Mouse (Mus musculus): Measurements from ENCODE around the gene 4632433K11Rik.
"Not testable (repeated sequence)": the region's sequence is repeated elsewhere in the genome, so short reads cannot be mapped to it uniquely, and the experiment has no call there.

The 4632433K11Rik gene

DNA sequence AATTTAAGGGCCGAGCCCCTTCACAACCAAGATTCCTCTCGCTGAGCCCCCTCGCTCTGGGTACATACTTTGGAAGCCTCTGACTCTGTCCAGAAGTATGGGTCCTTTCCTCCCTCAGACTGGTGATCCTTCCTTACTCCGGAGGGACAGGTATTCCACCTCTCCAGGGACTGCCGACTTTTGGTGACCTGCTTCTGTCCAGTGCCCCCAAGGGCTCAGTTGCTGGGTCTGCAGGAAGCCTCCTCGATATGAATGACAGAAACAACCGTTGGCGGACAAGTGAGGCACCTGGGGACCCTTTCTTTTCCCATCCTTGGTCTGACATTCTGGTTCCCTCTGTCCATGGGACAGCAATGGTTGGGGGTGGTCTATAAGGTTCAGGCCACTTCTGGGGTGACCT lies 23.5 kb downstream of the 4632433K11Rik start:
- no peak for DNase-seq

DNA sequence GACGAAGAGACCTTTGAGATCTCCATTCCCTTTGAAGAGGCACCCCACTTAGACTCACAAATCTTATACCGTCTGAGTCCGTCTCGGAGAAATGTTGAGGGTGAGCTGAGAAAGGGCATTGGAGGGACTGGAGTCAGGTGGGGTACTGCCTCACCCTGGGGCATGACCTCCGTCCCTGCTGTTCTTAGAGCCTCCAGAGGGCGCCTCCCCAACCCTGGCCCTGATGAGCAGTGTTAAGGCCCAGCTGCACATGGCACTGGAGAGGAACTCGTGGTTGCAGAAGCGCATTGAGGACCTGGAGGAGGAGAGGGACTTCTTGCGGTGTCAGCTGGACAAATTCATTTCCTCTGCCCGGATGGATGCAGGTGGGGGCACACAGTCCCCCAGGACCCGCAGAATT lies 23.9 kb downstream of the 4632433K11Rik start:
- DNase-seq: peak; percentile 34

DNA sequence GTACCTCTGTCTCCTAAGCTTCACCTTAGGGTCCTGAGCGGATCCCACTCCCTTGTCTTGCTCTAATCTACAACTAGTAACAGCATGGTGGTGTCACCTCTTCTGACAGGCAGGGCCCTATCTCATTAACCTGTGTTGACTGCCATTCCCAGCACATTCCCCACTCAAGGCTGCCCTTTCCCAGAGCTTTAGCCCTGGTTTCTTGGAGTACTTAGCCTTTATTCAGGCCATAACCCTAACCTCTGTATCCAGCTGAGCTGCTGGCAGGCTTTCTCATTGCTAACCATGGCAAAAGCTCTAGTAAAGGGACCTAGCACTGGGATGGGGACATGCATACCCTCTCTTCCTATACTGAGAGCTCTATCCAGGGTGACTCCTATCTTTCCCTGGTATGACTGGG lies 24.7 kb downstream of the 4632433K11Rik start:
- no peak for DNase-seq

DNA sequence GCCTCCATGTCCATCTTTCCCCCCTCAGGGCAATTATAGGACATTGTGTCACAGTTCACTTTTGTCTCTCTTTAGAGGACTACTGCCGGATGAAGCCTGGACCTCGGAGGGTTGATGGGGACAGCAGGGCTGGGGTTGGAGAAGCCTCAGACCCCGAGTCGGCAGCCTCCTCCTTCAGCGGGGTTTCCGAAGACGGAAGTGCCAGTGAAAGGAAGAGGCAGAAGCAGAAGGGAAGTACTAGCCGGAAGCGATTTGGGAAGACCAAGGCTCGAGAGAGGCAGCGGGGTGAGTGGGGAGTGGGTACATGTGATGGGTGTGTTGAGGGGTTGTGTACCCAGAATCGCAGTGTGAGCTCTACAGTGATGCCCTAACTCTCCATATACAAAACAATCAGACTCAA lies 25.5 kb downstream of the 4632433K11Rik start:
- no peak for DNase-seq

DNA sequence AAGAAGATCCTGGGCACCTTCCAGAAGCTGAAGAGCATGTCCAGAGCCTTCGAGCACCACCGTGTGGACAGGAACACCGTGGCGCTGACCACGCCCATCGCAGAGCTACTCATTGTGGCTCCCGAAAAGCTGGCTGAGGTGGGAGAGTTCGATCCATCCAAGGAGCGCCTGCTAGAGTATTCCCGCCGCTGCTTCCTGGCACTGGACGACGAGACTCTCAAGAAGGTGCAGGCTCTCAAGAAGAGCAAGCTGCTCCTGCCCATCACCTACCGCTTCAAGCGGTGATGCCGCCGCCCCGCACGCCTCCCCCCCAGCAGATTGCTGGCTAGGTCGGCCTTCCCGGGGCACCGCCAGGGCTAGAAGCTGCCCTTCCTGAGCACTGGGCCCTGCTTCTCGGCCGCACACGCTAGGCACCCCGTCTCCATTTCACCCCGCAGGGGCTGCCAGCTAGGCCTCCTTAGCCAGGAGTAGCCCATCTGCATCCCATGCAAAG lies 26.4 kb downstream of the 4632433K11Rik start:
- DNase-seq: peak; percentile 87

DNA sequence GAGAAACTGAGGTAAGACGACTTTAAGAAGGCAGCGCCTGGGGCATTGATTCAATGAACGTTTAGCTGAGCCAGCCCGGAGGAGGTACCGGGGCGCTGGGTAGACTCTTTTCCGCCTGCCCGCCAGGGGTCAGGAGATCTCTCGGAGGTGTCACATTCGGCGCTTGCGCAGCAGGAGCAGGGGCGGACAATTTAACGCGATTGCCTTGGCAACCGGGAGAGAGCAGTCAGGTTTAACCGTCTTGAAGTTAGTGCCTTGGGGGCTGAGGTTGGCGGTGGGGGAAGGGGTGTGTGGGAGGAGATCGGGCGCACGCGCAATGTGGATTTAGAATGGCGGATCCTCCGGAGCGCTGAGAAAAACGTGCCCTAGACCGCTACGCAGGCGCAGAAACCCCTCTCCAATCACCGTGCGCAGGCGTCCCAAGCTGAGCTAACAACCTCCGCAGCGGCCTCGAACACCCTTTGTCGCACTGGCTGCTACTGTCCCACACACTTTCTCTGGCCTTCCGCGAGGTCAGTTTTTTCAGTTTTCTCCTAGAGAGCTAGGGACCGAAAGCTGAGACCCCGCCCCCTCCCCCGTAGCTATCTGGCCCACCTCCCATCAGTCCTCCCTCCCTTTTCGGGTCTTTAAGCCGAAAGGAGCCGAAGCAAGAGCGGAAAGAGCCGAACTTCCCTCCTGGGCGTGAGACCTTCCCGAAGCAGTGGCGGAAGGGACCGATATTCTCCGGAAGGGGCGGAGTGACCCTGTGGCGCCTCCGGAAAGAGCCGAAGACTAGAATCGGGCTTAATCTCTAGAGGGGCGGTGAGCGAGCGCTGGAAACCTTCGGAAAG lies 27.2 kb downstream of the 4632433K11Rik start:
- DNase-seq: peak; percentile 99

DNA sequence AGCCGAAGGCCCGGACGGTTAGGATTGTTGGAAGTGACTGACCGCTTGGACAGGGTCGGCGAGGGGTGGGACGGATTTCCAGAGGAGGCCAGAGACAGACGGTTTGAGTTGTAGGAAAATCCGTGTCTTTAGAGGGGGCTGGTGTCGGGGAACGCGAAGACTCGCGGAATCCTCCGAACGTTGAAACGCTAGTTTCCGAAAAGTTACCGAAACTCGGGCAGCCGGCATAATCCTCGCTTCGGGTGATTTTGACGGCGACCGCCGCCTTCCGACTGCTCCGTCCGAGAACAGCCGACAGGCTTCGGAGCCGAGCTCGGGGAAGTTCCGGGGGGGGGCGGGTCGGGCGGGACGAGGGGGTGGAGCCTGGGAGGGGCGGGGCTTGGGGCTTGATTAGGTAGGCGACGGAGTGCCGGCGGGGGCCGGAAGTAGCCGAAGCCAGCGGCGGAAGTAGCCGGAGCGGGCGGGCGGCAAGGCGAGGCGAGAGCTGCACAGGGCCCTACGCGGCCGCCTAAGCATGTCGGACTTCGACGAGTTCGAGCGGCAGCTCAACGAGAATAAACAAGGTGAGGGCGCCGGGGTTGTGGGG lies 27.9 kb downstream of the 4632433K11Rik start, which contains the start of gene U2af2:
U2af2 (plus strand) TSS at position 370 of the 586 bp plus-strand sequence.
- peak; percentile 95 for DNase-seq

DNA sequence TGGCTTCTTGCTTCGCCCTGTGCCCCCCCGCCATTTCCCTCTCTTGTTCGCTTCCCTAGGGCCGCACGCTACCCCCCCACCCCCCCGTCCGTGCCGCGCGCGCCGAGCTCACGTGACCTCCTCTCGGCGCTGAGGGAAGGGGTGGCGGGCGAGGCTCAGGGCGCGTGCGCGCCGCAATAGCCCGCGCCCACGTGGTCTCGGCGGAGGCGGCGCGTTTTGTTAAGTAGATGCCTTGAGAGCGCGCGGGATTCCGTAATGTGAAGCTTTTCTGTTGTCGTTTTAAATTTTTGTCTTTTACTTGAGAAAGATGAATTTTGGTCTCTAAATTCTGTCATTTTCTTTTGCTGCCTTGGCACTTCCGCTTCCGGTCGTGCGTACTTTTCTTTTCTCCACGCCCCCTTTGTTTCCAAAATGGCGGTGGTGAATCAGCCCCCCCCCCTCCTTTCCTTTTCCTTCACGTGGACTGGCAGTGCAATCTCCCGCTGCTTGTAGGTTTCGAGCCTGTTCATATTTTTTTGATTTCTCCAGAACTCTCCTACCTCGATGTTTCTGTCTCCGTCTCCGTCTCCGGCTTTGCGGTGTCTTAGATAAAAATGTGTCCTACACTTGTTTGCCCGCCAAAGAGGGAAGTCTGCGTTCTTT lies 28.6 kb downstream of the 4632433K11Rik start:
- peak; percentile 93 for DNase-seq

DNA sequence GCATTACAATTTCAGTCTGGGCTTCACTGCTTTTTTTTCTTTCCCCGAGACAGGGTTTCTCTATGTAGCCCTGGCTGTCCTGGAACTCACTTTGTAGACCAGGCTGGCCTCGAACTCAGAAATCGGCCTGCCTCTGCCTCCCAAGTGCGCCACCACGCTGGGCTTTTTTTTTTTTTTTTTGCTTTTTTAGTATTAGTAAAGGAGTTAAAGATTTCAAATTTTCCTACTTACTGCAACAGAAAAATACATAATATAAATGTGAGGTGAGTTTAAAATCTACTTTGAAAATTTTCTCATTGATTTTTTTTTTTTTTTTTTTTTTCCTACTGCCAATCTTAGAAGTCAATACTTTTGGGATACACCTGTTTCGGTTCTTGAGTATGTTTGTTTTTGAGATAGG lies 31.0 kb downstream of the 4632433K11Rik start:
- DNase-seq: no peak

DNA sequence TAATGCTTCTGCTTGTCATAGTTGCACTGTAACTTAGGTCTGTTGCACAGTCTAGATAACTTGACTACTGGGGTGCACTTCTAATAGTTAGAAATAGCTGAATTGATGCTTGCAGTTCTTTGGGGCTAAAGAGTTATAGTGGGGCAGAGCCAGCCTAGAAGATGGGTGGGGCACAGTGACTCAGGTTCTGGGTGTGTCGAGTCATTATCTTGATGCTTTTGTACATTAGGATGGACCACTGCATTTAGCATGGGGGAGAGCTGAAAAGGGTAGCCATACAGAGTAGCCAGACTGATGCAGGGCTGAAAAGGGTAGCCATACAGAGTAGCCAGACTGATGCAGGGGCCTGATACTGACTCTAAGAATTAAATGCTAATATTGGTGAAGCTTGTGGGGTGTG lies 39.7 kb downstream of the 4632433K11Rik start:
- no peak for DNase-seq

DNA sequence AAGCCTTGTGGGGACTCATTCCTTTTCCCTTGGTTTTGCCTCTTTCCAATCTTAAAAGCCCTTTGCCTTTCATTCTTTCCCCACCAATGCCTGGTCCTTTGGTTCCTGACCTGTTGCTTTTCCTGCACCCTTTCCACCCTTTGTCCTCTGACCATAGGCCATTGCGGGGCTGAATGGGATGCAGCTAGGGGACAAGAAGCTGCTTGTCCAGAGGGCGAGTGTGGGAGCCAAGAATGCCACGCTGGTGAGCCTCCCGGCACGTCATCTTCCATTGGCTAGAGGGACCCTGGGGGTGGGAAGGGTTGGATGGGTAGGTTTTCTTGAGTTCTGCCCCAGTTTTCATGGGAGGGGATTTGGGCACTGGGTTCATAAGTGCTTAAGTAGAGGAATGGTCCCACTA lies 41.1 kb downstream of the 4632433K11Rik start:
- DNase-seq: no peak

DNA sequence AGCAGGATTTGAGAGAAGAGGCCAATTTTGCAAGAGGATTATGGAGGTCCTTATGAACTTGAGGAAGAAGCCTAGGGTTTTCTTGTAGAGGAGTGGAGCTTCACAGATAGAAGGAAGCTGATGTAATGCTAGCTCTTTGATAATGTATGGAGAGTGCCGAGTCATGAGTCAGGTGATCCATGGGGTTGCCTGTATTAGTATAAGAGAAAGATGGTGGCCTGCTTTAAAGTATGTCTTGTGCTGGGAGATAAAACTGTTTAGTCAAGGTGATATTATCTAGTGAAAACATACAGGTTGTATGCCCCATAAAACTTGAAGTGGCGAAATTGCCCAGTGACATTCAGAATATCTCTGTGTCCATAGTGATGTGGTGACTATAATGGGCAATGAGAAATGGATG lies 43.0 kb downstream of the 4632433K11Rik start:
- no peak for DNase-seq

DNA sequence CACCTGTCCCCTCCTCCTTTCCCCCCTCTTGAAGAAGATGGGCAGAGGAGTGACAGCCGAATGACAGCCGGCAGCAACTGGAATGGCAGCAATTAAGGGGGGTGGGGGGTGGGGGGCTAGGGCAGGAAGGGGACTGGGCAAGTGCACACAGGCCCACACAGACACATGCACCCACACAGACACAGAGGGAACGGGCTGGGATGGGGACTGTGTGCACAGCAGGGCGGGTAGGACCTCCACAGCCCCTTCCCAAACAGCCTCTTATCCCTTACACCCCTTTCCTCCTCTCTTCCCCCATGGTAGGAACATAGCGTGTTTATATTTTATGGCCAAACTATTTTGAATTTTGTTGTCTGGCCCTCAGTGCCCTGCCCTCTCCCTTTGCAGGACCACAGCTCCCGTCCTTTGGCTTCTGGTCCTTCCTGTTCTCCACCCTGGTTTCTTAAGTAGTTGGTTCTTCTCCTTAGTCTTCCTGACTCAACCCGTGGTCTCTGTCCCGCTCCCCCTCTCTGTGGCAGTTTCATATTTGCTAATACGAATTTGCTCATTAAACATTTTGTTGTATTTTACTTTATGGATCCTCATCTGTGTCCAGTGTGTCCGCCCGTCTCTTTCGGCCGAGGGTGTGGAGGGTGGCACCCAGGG lies 45.6 kb downstream of the 4632433K11Rik start:
- DNase-seq: not testable (repeated sequence)

DNA sequence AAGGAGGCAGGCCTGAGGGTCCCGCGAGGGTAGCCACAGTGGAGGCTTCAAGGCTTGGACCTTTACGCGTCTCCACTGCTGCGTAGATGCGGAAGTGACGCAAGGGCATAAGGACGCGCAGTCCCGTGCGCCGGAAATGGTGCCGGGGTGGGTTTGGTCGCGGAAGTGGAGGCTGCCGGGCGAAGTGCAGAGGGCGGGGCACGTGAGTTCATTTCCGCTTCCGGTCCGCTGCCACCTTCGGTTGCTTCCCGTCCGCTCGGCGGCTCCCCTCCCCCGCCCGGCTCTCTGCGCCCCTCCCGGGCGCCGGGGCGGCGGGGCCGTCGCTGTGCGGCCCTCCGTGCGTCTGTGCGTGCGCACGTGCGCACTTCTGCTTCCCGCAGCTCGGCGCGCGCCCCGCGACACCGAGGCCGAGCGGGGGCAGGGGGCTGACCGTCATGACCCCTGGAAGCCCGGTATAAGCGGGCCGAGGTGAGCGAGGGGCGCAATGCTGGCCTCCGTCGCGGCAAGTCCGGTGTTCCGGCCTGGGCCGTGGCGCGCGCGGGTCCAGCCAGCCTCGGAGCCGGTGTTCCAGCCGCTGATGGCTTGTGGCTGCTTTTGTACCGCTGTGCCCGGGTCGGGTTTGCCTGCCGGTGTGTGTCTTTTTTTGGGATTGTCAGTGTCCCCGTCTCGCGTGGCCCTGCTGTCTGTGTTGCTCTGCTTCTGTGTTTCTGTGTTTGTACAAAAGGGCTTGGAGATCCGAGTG lies 46.3 kb downstream of the 4632433K11Rik start, which contains the start of gene Epn1:
Epn1 (plus strand) TSS at position 226 of the 742 bp plus-strand sequence.
- DNase-seq: peak; percentile 98

DNA sequence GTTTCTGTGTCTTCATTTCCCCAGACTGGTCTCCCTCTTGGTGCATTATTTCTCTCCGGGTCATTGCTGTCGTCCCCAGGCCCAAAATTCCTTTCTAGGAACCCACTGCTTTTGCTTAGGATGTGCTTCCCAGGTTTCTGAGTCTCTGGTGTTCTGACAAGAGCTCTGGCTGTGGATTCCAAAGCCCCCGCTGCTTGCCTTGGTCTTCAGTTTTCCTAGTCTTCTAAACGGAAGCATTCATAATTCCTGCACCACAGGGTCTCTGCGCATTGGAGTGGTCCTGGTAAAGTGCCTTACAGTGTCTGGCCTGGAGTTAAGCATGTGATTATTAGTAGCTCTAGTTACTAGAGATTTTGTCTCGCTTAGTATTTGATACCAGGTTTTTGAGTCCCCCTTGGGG lies 46.9 kb downstream of the 4632433K11Rik start:
- DNase-seq: no peak

DNA sequence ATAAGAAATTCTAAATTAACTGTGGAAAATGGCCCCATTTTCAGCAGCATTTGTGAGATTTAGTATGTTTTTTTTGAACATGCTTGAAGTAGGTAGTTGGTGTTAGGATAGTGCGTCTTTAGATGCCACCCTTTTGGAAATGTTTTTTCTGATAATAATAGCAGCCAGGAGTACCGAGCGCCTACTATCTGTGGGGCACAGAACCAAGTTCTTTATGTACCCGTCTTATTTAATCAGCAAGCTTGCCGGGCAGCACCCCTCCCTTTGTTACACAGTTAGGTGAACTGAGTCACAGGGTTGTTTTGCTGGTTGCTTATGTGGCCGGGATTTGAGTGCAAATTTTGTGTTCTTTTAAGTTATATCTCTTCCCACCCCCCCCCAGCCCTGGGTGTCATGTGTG lies 47.3 kb downstream of the 4632433K11Rik start:
- DNase-seq: no peak

DNA sequence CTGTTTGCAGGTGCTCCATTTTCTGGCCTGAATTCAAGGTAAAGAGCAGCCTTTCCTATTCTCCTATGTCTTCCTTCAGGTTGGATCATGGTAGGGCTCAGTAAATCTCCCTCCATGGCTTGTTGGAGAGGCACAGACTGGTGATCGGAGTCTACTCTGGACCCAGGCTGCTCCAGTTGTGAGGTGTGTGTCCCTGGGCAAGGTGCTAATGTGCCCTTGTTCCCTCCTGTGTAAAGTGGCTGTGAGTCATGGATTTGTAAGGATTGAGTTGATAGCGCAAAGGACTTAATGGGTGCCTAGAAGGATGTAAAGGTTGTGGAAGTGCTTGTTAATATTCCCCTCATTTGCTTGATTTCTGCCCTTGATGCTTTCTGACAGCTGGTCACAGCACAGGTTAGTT lies 48.0 kb downstream of the 4632433K11Rik start:
- no peak for DNase-seq

DNA sequence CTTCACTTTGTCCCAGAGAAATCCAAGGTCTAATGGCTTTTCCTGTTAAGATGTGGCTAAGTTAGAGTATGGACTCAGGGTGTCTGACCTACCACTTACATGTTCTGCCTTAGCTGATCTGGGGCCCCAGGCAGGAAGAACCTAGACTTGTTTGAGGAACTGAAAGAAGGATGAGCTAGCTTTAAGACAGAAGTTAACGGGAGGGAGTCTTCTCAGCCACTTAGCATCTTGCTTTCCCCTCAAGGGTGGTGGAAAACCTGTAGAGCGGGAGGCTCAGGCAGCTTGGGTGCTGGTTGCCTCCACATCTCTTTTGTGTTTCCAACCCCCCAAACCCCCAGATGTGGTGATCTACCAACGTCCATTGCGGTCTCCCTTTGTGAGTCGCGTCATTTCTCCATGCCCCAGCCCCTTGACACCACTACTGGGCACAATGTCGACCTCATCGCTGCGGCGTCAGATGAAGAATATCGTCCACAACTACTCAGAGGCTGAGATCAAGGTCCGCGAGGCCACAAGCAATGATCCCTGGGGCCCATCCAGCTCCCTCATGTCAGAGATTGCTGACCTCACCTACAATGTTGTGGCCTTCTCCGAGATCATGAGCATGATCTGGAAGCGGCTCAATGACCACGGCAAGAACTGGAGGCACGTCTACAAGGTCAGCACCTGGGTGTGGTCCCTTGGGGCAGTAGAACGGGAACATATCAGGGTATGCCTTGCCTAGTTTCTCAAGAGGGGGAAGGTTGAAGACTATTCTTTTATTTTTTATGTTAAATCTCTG lies 49.6 kb downstream of the 4632433K11Rik start:
- DNase-seq: no peak

Data from retina, postnatal 1 day (tissue).